In genomic region chr17:30753201-30753600, GRCm38 (mm10) we compare ENCODE assay signal across 12 mouse cellular contexts.
"Had no signal": no experiment of that assay in that cellular context is flagged by ENCODE, and none has a peak within 500 bp of the region (broad histone marks: within the 10 kb centered on the region; RNA-seq: fewer than 3 reads in every experiment).

No protein-coding gene starts in this region.

- H3K9ac ChIP-seq: limb, embryonic 13.5 days; liver, embryonic 12.5 days; liver, embryonic 15.5 days had no signal

- H3K4me3 ChIP-seq: limb, embryonic 10.5 days; limb, embryonic 13.5 days; liver, embryonic 12.5 days; liver, embryonic 15.5 days had no signal

- H3K4me2 ChIP-seq: limb, embryonic 13.5 days; liver, embryonic 12.5 days; liver, embryonic 15.5 days; midbrain, embryonic 11.5 days had no signal

- DNase-seq: kidney, adult 18-20 months; kidney, adult 9 months; layer of hippocampus, adult 9-11 months; liver; lung, postnatal 14 days; midbrain, embryonic 14.5 days; thymus, postnatal 25 days had no signal

- H3K4me1 ChIP-seq: limb, embryonic 10.5 days; limb, embryonic 13.5 days; liver, embryonic 12.5 days; liver, embryonic 15.5 days had no signal

- H3K36me3 ChIP-seq: limb, embryonic 10.5 days; limb, embryonic 13.5 days; liver, embryonic 15.5 days had no signal

- H3K27me3 ChIP-seq: limb, embryonic 13.5 days; liver, embryonic 12.5 days; liver, embryonic 15.5 days had no signal

- H3K27ac ChIP-seq: limb, embryonic 10.5 days; limb, embryonic 13.5 days; liver, embryonic 12.5 days; liver, embryonic 15.5 days had no signal

- ATAC-seq: liver, embryonic 12.5 days had no signal

- H3K9me3 ChIP-seq: limb, embryonic 10.5 days; liver, embryonic 15.5 days had no signal
